Mouse (Mus musculus): ENCODE data around the gene Ddc. TPM values are rescaled to one million over a fixed set of nuclear protein-coding genes. Genes with fewer than 3 reads are reported as not detected.

Ddc gene
- polyA plus RNA-seq, 1 experiment from 2014 or later = 13.5 TPM

- H3K4me2 ChIP-seq (replicated peaks) = no peak overlapping the region
- peak; percentile 44; the same call in 1 of the 2 replicates for ATAC-seq (ENCODE audit: insufficient number of reproducible peaks, insufficient read depth, low FRiP score, low TSS enrichment)
- peaks cover 45% of the 10 kb centered on the region for H3K4me1 ChIP-seq
- H3K36me3 ChIP-seq = no peaks in the 10 kb centered on the region
- no peaks in the 10 kb centered on the region for H3K27me3 ChIP-seq
- peak overlapping the region; percentile 73 for H3K27ac ChIP-seq
- H3K4me3 ChIP-seq = no peak overlapping the region
- no peak overlapping the region for H3K9ac ChIP-seq
- 28% methylated on average over 11 of the region's 11 CpGs for WGBS
- H3K9me3 ChIP-seq = no peaks in the 10 kb centered on the region
Measured at GRCm38 (mm10) chr11:11884533-11885245, 13.3 kb downstream of the Ddc start.

GRCm38 (mm10) chr11:11881783-11882155 is 16.2 kb downstream of the Ddc start:
- Histone ChIP-seq H3K4me1 (peaks cover 67% of the 10 kb centered on the region), H3K36me3 (no peaks in the 10 kb centered on the region), H3K4me2 (replicated peaks) (no peak overlapping the region), H3K9ac (no peak overlapping the region), H3K9me3 (no peaks in the 10 kb centered on the region), H3K4me3 (no peak overlapping the region), H3K27ac (0 out of 2 replicates have a peak overlapping the region, but pooled peaks have one; percentile 99), H3K27me3 (no peaks in the 10 kb centered on the region)
- 55% methylated on average over 1 of the region's 1 CpGs for WGBS
- ATAC-seq (ENCODE audit: insufficient number of reproducible peaks, insufficient read depth, low FRiP score, low TSS enrichment) = no peak

- H3K27me3 ChIP-seq = no peaks in the 10 kb centered on the region
- 55% methylated on average over 13 of the region's 13 CpGs for WGBS
- H3K9me3 ChIP-seq = no peaks in the 10 kb centered on the region
- H3K4me3 ChIP-seq = no peak overlapping the region
- no peak overlapping the region for H3K4me2 ChIP-seq (replicated peaks)
- H3K9ac ChIP-seq = no peak overlapping the region
- no peaks in the 10 kb centered on the region for H3K36me3 ChIP-seq
- H3K27ac ChIP-seq = peak overlapping the region; percentile 99; the same call in 1 of the 2 replicates
- no peak for ATAC-seq (ENCODE audit: insufficient number of reproducible peaks, insufficient read depth, low FRiP score, low TSS enrichment)
- peaks cover 65% of the 10 kb centered on the region for H3K4me1 ChIP-seq
Measured at GRCm38 (mm10) chr11:11881026-11881782, 16.7 kb downstream of the Ddc start.

- Histone ChIP-seq H3K27me3 (no peaks in the 10 kb centered on the region), H3K27ac (peak overlapping the region; percentile 99), H3K4me2 (replicated peaks) (no peak overlapping the region), H3K4me3 (no peak overlapping the region), H3K9ac (no peak overlapping the region), H3K4me1 (peaks cover 58% of the 10 kb centered on the region), H3K9me3 (no peaks in the 10 kb centered on the region), H3K36me3 (no peaks in the 10 kb centered on the region)
- no peak for ATAC-seq (ENCODE audit: insufficient number of reproducible peaks, insufficient read depth, low FRiP score, low TSS enrichment)
- WGBS = 60% methylated on average over 7 of the region's 7 CpGs
Measured at GRCm38 (mm10) chr11:11880351-11880750, 17.6 kb downstream of the Ddc start.

GRCm38 (mm10) chr11:11879699-11880002 is 18.3 kb downstream of the Ddc start:
- no peak overlapping the region for H3K4me2 ChIP-seq (replicated peaks)
- no peak overlapping the region for H3K4me3 ChIP-seq
- H3K27me3 ChIP-seq = no peaks in the 10 kb centered on the region
- peaks cover 52% of the 10 kb centered on the region for H3K4me1 ChIP-seq
- H3K27ac ChIP-seq = peak overlapping the region; percentile 99
- no peak for ATAC-seq (ENCODE audit: insufficient number of reproducible peaks, insufficient read depth, low FRiP score, low TSS enrichment)
- H3K9ac ChIP-seq = no peak overlapping the region
- H3K36me3 ChIP-seq = no peaks in the 10 kb centered on the region
- 31% methylated on average over 4 of the region's 4 CpGs for WGBS
- no peaks in the 10 kb centered on the region for H3K9me3 ChIP-seq

- 19% methylated on average over 10 of the region's 10 CpGs for WGBS
- H3K4me2 ChIP-seq (replicated peaks) = peak overlapping the region; percentile 21; the same call in 1 of the 2 replicates
- no peak overlapping the region; the same call in 1 of the 2 replicates for H3K9ac ChIP-seq
Measured at GRCm38 (mm10) chr11:11878981-11879698, 18.8 kb downstream of the Ddc start.

GRCm38 (mm10) chr11:11878278-11878980 is 19.5 kb downstream of the Ddc start:
- Histone ChIP-seq H3K27ac (peak overlapping the region; percentile 99), H3K9ac (no peak overlapping the region; the same call in 1 of the 2 replicates), H3K9me3 (no peaks in the 10 kb centered on the region), H3K36me3 (no peaks in the 10 kb centered on the region), H3K27me3 (no peaks in the 10 kb centered on the region), H3K4me3 (no peak overlapping the region), H3K4me2 (replicated peaks) (peak overlapping the region; percentile 21; the same call in 1 of the 2 replicates), H3K4me1 (peaks cover 51% of the 10 kb centered on the region)
- ATAC-seq (ENCODE audit: insufficient number of reproducible peaks, insufficient read depth, low FRiP score, low TSS enrichment) = peak; percentile 65
- WGBS = 1% methylated on average over 11 of the region's 11 CpGs

More at GRCm38 (mm10) chr11:11878981-11879698, 18.8 kb downstream of the Ddc start:
- Histone ChIP-seq H3K4me1 (peaks cover 49% of the 10 kb centered on the region), H3K4me3 (no peak overlapping the region), H3K9me3 (no peaks in the 10 kb centered on the region), H3K27me3 (no peaks in the 10 kb centered on the region), H3K27ac (peak overlapping the region; percentile 99), H3K36me3 (no peaks in the 10 kb centered on the region)
- ATAC-seq (ENCODE audit: insufficient number of reproducible peaks, insufficient read depth, low FRiP score, low TSS enrichment) = peak; percentile 78

- Histone ChIP-seq H3K27ac (peak overlapping the region; percentile 99), H3K36me3 (no peaks in the 10 kb centered on the region), H3K9me3 (no peaks in the 10 kb centered on the region), H3K4me1 (peaks cover 53% of the 10 kb centered on the region), H3K4me2 (replicated peaks) (peak overlapping the region; percentile 17; the same call in 1 of the 2 replicates), H3K4me3 (no peak overlapping the region), H3K9ac (no peak overlapping the region), H3K27me3 (no peaks in the 10 kb centered on the region)
- peak; percentile 74 for ATAC-seq (ENCODE audit: insufficient number of reproducible peaks, insufficient read depth, low FRiP score, low TSS enrichment)
- WGBS = 5% methylated on average over 4 of the region's 4 CpGs
Measured at GRCm38 (mm10) chr11:11877891-11878277, 20.1 kb downstream of the Ddc start.

- H3K9ac ChIP-seq = no peak overlapping the region
- no peaks in the 10 kb centered on the region for H3K27me3 ChIP-seq
- no peaks in the 10 kb centered on the region for H3K36me3 ChIP-seq
- H3K4me1 ChIP-seq = peaks cover 58% of the 10 kb centered on the region
- no peaks in the 10 kb centered on the region for H3K9me3 ChIP-seq
- peak overlapping the region; percentile 46; the same call in 1 of the 2 replicates for H3K27ac ChIP-seq
- H3K4me2 ChIP-seq (replicated peaks) = no peak overlapping the region
- no peak for ATAC-seq (ENCODE audit: insufficient number of reproducible peaks, insufficient read depth, low FRiP score, low TSS enrichment)
- no peak overlapping the region for H3K4me3 ChIP-seq
- 88% methylated on average over 3 of the region's 3 CpGs for WGBS
Measured at GRCm38 (mm10) chr11:11876366-11876765, 21.6 kb downstream of the Ddc start.

- Histone ChIP-seq H3K4me1 (peaks cover 57% of the 10 kb centered on the region), H3K9me3 (no peaks in the 10 kb centered on the region), H3K36me3 (no peaks in the 10 kb centered on the region), H3K4me2 (replicated peaks) (no peak overlapping the region), H3K27ac (peak overlapping the region; percentile 41; the same call in 1 of the 2 replicates), H3K9ac (no peak overlapping the region), H3K4me3 (no peak overlapping the region), H3K27me3 (no peaks in the 10 kb centered on the region)
- 94% methylated on average over 2 of the region's 2 CpGs for WGBS
- no peak for ATAC-seq (ENCODE audit: insufficient number of reproducible peaks, insufficient read depth, low FRiP score, low TSS enrichment)
Measured at GRCm38 (mm10) chr11:11875230-11875629, 22.7 kb downstream of the Ddc start.

Data from embryonic facial prominence, embryonic 12.5 days (tissue).